8 mouse cellular contexts compared by ENCODE assay signal in genomic region chr6:118138731-118139709, GRCm38 (mm10). TPM values are rescaled to one million over a fixed set of nuclear protein-coding genes. Genes with fewer than 3 reads are reported as not detected.
A peak's percentile ranks its signal among the peaks of the same experiment; 100 is the strongest.
DNase-seq lines count a peak whose midpoint lies in the region; ATAC-seq lines count a peak whose summit lies in the region.

Gene Csgalnact2, minus strand, starts transcription at chr6:118139140.

- H3K27ac ChIP-seq in embryonic facial prominence, embryonic 14.5 days (replicated peaks; ENCODE audit: low read depth, low read length), result peak within 1 kb of the TSS; percentile 83
- H3K27ac ChIP-seq in kidney, embryonic 14.5 days (ENCODE audit: low read depth, low read length), result peak within 1 kb of the TSS; percentile 43
- H3K27ac ChIP-seq in limb, embryonic 15.5 days, result peak within 1 kb of the TSS; percentile 85

- H3K9ac ChIP-seq in embryonic facial prominence, embryonic 14.5 days (ENCODE audit: low read depth, low read length), result peak within 1 kb of the TSS; percentile 83
- peak within 1 kb of the TSS; percentile 72 for H3K9ac ChIP-seq in kidney, embryonic 14.5 days (ENCODE audit: low read depth, low read length)
- peak within 1 kb of the TSS; percentile 74 for H3K9ac ChIP-seq in limb, embryonic 15.5 days

- no peaks in the 10 kb centered on the region for H3K27me3 ChIP-seq in embryonic facial prominence, embryonic 14.5 days (replicated peaks; ENCODE audit: control insufficient read depth, insufficient read depth, low read length)
- H3K27me3 ChIP-seq in kidney, embryonic 14.5 days (ENCODE audit: control insufficient read depth, insufficient read depth, low read length), result no peaks in the 10 kb centered on the region
- H3K27me3 ChIP-seq in limb, embryonic 15.5 days, result no peaks in the 10 kb centered on the region

- peak within 1 kb of the TSS; percentile 78 for H3K4me3 ChIP-seq in embryonic facial prominence, embryonic 14.5 days (ENCODE audit: low read depth, low read length)
- peak within 1 kb of the TSS; percentile 76 for H3K4me3 ChIP-seq in kidney, embryonic 14.5 days (ENCODE audit: low read length)
- H3K4me3 ChIP-seq in limb, embryonic 15.5 days, result peak within 1 kb of the TSS; percentile 82

- ATAC-seq in embryonic facial prominence, embryonic 14.5 days (ENCODE audit: low read depth), result peak; percentile 98
- ATAC-seq in kidney, embryonic 14.5 days (ENCODE audit: low FRiP score, low TSS enrichment), result peak; percentile 99
- ATAC-seq in limb, embryonic 15.5 days (ENCODE audit: insufficient number of reproducible peaks, low FRiP score, low TSS enrichment, low read depth), result peak; percentile 99

- H3K9me3 ChIP-seq in embryonic facial prominence, embryonic 14.5 days (ENCODE audit: control insufficient read depth, low read length), result no peaks in the 10 kb centered on the region
- no peaks in the 10 kb centered on the region for H3K9me3 ChIP-seq in kidney, embryonic 14.5 days (ENCODE audit: control insufficient read depth, low read length)
- H3K9me3 ChIP-seq in limb, embryonic 15.5 days, result no peaks in the 10 kb centered on the region

- H3K4me2 ChIP-seq in embryonic facial prominence, embryonic 14.5 days (ENCODE audit: low read depth, low read length), result peak within 1 kb of the TSS; percentile 90
- peak within 1 kb of the TSS; percentile 71 for H3K4me2 ChIP-seq in kidney, embryonic 14.5 days (replicated peaks; ENCODE audit: low read depth, low read length)
- H3K4me2 ChIP-seq in limb, embryonic 15.5 days, result peak within 1 kb of the TSS; percentile 52

- DNase-seq in 3T3-L1 (ENCODE audit: low read depth, low spot score), result peak; percentile 90
- peak; percentile 90 to 92 for DNase-seq in adrenal gland, postnatal 4 days (ENCODE audit: low spot score in 2 of 2)
- DNase-seq in embryonic facial prominence, embryonic 14.5 days (ENCODE audit: low spot score), result peak; percentile 93
- peak; percentile 93 for DNase-seq in heart, adult 9 months (ENCODE audit: low spot score in 2 of 2)
- peak; percentile 85 to 96 for DNase-seq in monocyte, adult 2 months (ENCODE audit: low read depth in 1 of 2, low spot score in 2 of 2)
- DNase-seq in spleen, postnatal 36 days (ENCODE audit: low spot score in 2 of 2), result peak; percentile 89

- no peaks in the 10 kb centered on the region for H3K36me3 ChIP-seq in embryonic facial prominence, embryonic 14.5 days (ENCODE audit: control insufficient read depth, insufficient read depth, low read length)
- no peaks in the 10 kb centered on the region for H3K36me3 ChIP-seq in kidney, embryonic 14.5 days (ENCODE audit: control insufficient read depth, insufficient read depth, low read length)
- H3K36me3 ChIP-seq in limb, embryonic 15.5 days, result no peaks in the 10 kb centered on the region

- WGBS in embryonic facial prominence, embryonic 14.5 days, result 10% methylated on average over 34 of the region's 66 CpGs
- 8% methylated on average over 39 of the region's 66 CpGs for WGBS in kidney, embryonic 14.5 days
- WGBS in limb, embryonic 15.5 days, result 7% methylated on average over 50 of the region's 66 CpGs

- H3K4me1 ChIP-seq in embryonic facial prominence, embryonic 14.5 days (ENCODE audit: control insufficient read depth, insufficient read depth, low read length), result no peaks in the 10 kb centered on the region
- 0 out of 2 replicates have a peak, but pooled peaks cover 2% of the 10 kb centered on the region for H3K4me1 ChIP-seq in kidney, embryonic 14.5 days (ENCODE audit: control insufficient read depth, insufficient read depth, low read length)
- H3K4me1 ChIP-seq in limb, embryonic 15.5 days, result no peaks in the 10 kb centered on the region

RNA-seq across cellular contexts. Expression of gene Csgalnact2, which starts in this region (rescaled TPM):
- 10 to 100 TPM; 19.9 to 22.3 TPM for total RNA-seq in adrenal gland, postnatal 4 days (2021)
- 21.2 and 22.6 TPM in 2 replicates for polyA plus RNA-seq in embryonic facial prominence, embryonic 14.5 days (2014; fragmentation: Nextera tagmentation; extraction: Ambion mirVana)
- polyA plus RNA-seq in kidney, embryonic 14.5 days (2014; fragmentation: Nextera tagmentation; extraction: Ambion mirVana), result 9.9 and 18.4 TPM in 2 replicates
- polyA plus RNA-seq in limb, embryonic 15.5 days (2015; fragmentation: Nextera tagmentation; extraction: Ambion mirVana), result 19.3 and 19.9 TPM in 2 replicates

Comparison
In these comparisons a context has a peak if more than half of its experiments do, and no peak if none do; other contexts are left out.
1. Peak in every context shown above with its lines: DNase-seq, ATAC-seq, H3K4me3 ChIP-seq and H3K27ac ChIP-seq.